Mouse (Mus musculus) erythroblast, embryonic 14.5 days (primary cell): ENCODE measurements around the gene Apol6. TPM values are rescaled to one million over a fixed set of nuclear protein-coding genes. Genes with fewer than 3 reads are reported as not detected.

ENCODE experiments used
- H3K27me3 ChIP-seq: 2 replicates; pipeline ENCODE4 v1.6.1; 2012; ENCODE audit warnings: inconsistent platforms; ENCODE audit not compliant: control insufficient read depth
- H3K36me3 ChIP-seq: 2 replicates; pipeline ENCODE4 v1.6.1; 2012; ENCODE audit warnings: mild to moderate bottlenecking, inconsistent platforms; ENCODE audit not compliant: control insufficient read depth
- H3K4me1 ChIP-seq: 2 replicates; pipeline ENCODE4 v1.6.1; 2012; ENCODE audit warnings: inconsistent platforms; ENCODE audit not compliant: control insufficient read depth
- H3K4me3 ChIP-seq: replicated peaks from 2 replicates; pipeline ENCODE3; 2012; ENCODE audit warnings: moderate library complexity, mild to moderate bottlenecking, inconsistent platforms
- H3K9me3 ChIP-seq: 2 replicates; pipeline ENCODE4 v1.6.1; 2012; ENCODE audit warnings: low read length, inconsistent platforms, mixed read lengths; ENCODE audit not compliant: control insufficient read depth
- GATA1 ChIP-seq: IDR thresholded peaks from 2 replicates; pipeline ENCODE4 v1.6.1; 2012; ENCODE audit warnings: low read length, inconsistent platforms, mixed read lengths
- TAL1 ChIP-seq: IDR thresholded peaks from 3 replicates; pipeline ENCODE4 v1.6.1; 2012; ENCODE audit warnings: low read length, inconsistent platforms, mixed read lengths
- polyA plus RNA-seq: library from polyadenylated mRNA; stranded (reverse); fragments of >175 nt; gene quantifications from 2 replicates; pipeline ENCODE4 v1.2.3, GENCODE M21; 2012

Gene Apol6
- polyA plus RNA-seq, 1 experiment = 0.03 TPM

DNA sequence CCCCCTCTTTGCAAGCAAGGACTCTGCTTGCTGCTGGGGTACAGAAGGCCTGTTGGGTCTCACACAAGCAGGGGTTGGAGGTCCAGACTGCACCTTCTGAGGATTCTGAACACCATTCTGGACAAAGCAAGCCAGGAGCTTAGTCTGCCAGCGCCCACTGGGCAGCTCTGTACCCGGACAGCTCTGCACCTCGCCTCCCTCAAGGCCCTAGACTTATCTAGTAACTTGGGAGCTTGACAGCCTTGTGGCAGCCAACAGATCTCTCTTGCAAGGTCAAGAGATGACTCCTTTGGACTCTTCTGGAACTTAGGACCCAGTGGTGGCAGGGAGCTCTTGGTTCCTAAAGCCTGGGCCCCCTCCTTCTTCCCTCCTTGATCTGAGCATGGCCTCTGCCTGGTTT is 17.4 kb upstream of the Apol6 start:
- no peaks in the 10 kb centered on the region for H3K27me3 ChIP-seq
- no peak for TF ChIP-seq GATA1
- no peak for TF ChIP-seq TAL1
- H3K36me3 ChIP-seq = no peaks in the 10 kb centered on the region
- no peaks in the 10 kb centered on the region for H3K9me3 ChIP-seq
- H3K4me1 ChIP-seq = peaks cover 2% of the 10 kb centered on the region; the same call in 1 of the 2 replicates
- H3K4me3 ChIP-seq = no peak overlapping the region

DNA sequence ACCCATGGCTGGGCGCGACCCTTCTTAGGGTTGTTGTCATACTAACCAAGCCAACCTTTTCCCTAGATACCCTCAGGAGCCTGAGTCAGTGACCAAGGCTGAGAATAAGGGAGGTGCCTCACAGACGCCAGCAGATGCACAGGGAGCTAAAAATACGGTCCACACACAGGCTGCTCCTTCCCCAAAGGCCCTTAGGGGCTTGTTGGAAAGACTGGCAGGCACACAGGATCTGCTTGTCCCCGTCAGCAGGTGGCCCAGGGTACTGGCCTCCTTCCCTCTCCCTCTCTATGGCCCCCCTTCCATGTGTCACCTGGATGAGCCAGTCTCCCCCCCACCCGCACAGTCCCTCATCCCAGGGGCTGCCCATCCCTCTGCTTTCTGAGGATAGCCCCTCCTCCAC is 16.9 kb upstream of the Apol6 start:
- Histone ChIP-seq H3K36me3 (no peaks in the 10 kb centered on the region), H3K27me3 (no peaks in the 10 kb centered on the region), H3K4me3 (no peak overlapping the region), H3K9me3 (no peaks in the 10 kb centered on the region), H3K4me1 (peaks cover 2% of the 10 kb centered on the region; the same call in 1 of the 2 replicates)
- TF ChIP-seq TAL1 (no peak), GATA1 (no peak)

DNA sequence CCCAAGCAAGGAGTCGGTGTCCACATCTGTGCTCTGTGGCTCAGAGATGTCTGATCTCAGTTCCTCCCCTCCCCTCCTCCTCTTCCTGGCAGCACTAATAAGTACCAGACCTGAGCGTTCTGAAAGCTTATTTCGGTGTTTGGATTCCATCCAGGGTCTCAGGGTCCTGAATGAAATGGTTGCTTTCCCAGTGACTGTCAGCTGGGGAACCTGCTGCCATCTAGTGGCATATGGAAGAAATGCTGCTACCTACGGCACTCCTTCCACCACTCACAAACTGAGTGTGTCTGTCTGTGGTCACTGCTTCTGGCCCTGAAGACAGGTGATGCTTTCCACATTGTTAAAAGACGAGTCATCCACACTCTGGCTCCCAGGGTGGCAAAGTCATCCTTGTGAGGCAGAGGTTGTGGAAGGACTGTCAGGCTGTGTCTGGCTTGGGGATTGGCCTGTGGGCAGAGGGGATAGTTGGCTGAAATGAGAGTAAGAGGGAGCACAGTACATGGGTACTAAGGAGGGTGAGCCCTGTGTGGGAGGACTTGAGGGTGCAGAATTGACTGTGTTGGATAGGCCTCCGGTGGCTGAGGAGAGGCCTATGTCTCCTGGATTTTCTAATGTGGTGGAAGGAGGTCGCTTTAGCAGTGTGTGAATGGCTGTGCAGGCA is 15.1 kb upstream of the Apol6 start:
- no peaks in the 10 kb centered on the region for H3K36me3 ChIP-seq
- H3K9me3 ChIP-seq = no peaks in the 10 kb centered on the region
- no peaks in the 10 kb centered on the region for H3K27me3 ChIP-seq
- H3K4me1 ChIP-seq = peaks cover 4% of the 10 kb centered on the region
- TF ChIP-seq GATA1 (no peak), TAL1 (no peak)
- H3K4me3 ChIP-seq = no peak overlapping the region

DNA sequence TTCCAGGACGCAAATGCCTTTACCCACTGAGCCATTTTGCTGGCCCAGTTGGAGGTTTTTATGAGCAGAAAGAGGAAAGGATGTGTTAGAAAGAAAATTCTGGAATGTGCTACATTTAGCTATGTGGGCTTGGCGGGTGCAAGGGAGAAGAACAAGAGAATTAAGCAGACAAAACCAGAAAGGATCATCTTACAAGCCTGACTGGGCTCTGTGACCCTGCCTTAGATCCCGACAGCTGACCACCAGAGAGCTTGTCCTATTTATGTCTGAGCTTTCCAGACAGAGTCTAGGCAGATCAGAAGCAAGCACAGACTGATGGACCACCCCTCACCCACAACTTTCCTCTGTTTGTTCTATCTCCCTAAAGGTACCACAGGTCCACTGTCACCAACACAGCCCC is 13.3 kb upstream of the Apol6 start:
- Histone ChIP-seq H3K36me3 (no peaks in the 10 kb centered on the region), H3K9me3 (no peaks in the 10 kb centered on the region), H3K27me3 (no peaks in the 10 kb centered on the region), H3K4me3 (no peak overlapping the region), H3K4me1 (peaks cover 22% of the 10 kb centered on the region)
- no peak for TF ChIP-seq TAL1
- TF ChIP-seq GATA1 = no peak

DNA sequence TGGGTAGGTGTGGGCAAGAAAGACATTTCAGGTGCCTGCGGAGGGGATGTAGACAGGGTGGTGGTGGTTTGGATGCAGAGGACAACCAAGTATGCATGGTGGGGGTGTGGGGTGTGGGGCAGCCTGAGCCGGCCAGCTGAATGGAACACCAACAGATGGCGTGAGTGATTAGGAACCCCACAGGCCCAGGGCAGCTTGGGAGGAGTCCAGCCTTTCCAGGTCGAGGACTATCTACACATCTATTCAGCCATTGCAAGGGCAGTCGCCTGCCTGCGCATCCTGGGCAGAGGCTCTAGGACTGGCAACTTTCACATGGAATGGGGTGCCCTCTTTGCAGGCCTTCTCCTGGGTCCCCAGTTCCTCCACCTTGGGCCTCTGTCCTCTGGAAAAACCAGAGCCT is 10.0 kb upstream of the Apol6 start:
- TF ChIP-seq GATA1 (no peak), TAL1 (no peak)
- Histone ChIP-seq H3K36me3 (no peaks in the 10 kb centered on the region), H3K27me3 (peaks cover 11% of the 10 kb centered on the region), H3K4me3 (no peak overlapping the region), H3K4me1 (peaks cover 26% of the 10 kb centered on the region), H3K9me3 (no peaks in the 10 kb centered on the region)

DNA sequence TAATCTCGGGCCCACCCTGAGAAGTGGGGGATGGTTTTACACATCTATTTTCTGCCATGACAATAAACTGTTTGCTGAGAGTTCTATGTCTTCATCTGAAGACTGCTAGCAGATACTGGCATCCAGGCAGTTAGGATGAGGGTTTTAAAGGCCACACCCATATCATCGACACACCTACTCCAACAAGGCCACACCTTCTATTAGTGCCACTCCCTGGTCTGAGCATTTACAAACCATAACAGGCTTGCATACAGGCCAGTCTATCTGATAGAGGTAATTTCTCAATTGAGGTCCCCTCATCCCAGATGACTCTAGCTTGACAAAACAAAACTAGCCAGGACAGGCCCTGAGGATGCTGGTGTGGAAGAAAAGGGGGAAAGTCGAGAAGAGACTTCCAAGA is 8.9 kb upstream of the Apol6 start:
- Histone ChIP-seq H3K4me3 (no peak overlapping the region), H3K9me3 (no peaks in the 10 kb centered on the region), H3K4me1 (peaks cover 24% of the 10 kb centered on the region), H3K27me3 (peaks cover 13% of the 10 kb centered on the region), H3K36me3 (no peaks in the 10 kb centered on the region)
- TF ChIP-seq GATA1 = no peak
- no peak for TF ChIP-seq TAL1

DNA sequence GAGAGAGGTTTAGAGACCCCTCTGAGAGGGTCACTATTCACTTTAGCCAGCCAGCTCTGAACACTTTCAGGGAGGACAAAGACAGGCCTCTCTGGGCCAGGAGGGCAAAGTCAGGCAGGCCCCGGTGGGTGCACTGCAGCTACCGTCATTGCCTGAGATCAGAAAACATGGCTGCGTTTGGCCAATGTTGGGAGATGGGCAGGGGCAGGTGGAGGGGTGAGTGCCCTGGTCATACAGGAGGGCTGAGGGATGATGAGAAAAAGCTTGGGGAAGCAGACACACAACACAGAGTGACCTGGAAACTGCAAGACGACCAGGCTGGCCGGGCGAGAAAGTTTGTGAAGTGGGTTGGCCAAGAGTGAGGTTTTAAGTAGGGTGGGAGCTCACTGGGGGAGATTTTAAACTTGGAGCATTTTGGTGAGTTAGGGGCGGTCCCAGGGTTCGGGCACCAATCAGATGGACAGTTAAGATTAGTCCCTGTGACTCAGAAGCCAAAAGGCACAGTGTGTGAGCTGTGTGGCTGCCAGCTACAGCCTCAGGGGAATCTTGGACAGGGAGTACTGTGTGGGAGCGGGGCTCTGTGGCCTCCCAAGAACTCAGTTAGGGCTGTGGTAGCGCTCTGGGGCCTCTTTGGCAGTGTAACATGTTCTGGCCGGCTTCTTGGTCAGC is 8.1 kb upstream of the Apol6 start:
- Histone ChIP-seq H3K27me3 (peaks cover 16% of the 10 kb centered on the region), H3K4me3 (no peak overlapping the region), H3K4me1 (peaks cover 24% of the 10 kb centered on the region), H3K9me3 (no peaks in the 10 kb centered on the region), H3K36me3 (no peaks in the 10 kb centered on the region)
- TF ChIP-seq GATA1 = no peak
- TF ChIP-seq TAL1 = no peak

DNA sequence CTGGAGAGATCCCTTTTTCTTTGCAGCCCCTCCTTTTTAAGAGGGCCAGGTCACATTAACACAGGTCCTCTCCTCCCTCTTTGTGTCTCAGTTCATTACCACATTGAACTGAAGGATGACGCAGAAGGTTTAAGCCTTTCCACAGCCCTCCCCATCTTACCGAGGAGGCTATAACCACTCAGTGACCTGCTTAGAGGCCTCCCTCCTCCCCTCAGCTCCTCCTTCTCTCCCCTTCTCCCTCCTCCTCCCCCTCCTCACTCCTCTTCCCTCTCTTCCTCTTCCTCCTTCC is 7.6 kb upstream of the Apol6 start:
- Histone ChIP-seq H3K4me1 (peaks cover 24% of the 10 kb centered on the region), H3K4me3 (no peak overlapping the region), H3K9me3 (no peaks in the 10 kb centered on the region), H3K27me3 (peaks cover 16% of the 10 kb centered on the region), H3K36me3 (no peaks in the 10 kb centered on the region)
- TF ChIP-seq TAL1 (no peak), GATA1 (no peak)

DNA sequence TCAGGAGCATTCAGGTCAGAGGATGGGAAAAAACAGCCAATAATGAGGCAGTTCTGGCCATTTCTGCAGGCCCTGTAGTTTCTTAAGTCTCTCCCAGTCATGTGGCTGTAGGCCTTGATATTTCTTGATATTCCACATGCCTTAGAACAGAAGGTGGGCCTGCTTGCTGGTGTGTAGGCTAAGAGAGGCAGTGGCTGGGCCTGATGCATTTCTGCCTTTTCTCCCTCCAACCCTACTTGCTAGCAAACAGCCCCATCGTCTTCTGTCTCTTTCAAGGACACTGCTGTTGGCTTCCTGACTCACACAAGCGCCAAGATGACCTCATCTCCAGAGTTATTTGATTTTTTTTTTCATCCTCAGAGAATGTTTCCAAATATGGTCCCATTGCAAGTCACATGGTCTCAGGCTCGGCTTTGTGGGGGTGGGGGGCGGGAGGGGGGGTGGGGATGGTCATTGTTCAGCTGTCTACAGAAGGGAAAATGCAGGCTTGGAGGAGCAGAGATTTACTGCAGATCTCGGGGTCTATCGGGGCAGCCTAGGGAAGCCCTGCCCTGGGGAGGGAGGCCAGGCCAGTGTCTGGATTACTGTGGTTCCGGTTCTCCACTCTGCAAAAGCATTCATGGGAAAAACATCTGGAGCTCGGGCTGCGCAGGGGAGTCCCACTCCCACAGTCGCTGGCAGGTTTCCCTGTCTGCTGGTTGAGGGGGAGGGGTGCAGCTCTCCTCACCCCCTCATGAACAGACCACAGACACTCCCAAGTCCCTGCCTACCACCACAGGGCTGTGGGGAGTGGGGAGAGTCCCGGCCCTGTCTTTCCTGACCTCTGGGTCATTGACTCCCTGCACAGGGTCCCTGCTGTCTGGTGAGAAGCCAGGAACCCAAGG is 7.0 kb upstream of the Apol6 start:
- H3K9me3 ChIP-seq = no peaks in the 10 kb centered on the region
- no peak overlapping the region for H3K4me3 ChIP-seq
- no peak for TF ChIP-seq TAL1
- TF ChIP-seq GATA1 = no peak
- H3K4me1 ChIP-seq = peaks cover 24% of the 10 kb centered on the region
- H3K27me3 ChIP-seq = peaks cover 16% of the 10 kb centered on the region
- no peaks in the 10 kb centered on the region for H3K36me3 ChIP-seq
